Mouse (Mus musculus) gastrocnemius, postnatal 10 days (tissue): ENCODE results near the gene Ccdc181. TPM values are rescaled to one million over a fixed set of nuclear protein-coding genes. Genes with fewer than 3 reads are reported as not detected.

Experiments
- DNase-seq: peaks from one replicate; pipeline ENCODE4 v3.0.0; 2021; ENCODE audit warnings: mixed read lengths
- total RNA-seq, 2 experiments: library from RNA; stranded (reverse); gene quantifications; 2 replicates each; pipeline ENCODE4 v1.2.3; 2021

The Ccdc181 gene
- total RNA-seq, 2 experiments from 2014 or later: 5.0 to 5.4 TPM

DNA sequence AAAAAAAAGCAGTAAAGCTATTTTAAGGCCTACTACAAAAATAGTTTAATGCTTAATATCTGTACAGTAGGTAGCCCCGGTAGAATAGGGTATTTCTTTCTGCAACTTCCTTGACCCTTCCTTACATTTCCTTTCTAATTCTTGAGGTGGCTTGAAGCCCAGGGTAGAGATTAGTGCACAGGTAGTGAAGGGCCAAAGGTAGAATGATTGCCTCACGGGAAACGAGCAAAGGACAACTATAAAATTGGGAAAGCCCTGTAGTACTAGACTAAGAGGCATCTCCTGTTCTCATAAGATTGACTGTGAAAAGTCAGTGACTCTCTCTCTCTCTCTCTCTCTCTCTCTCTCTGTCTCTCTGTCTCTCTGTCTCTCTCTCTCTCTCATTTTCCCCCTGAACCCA lies 60.0 kb downstream of the Ccdc181 start:
- no peak for DNase-seq

DNA sequence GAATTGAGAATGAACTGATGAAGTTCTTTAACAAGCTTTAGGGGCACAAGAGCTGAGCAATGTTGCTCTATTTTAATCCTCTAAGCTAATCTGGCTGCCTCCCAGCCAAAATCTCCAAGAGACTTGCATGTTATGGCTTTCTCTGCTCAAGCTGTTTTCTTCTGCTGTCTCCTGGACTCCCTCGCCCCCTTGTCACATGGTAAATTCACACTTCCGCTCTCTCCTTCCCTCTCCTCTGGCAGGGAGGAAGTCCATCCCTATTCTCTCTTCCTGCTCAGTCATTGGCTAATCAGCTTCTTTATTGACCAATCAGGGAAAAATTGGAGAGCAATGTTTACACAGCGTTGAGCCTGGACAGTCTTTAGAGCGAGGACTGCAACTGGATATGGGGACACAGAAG lies 60.5 kb downstream of the Ccdc181 start:
- DNase-seq: no peak

Other genes starting within 250 kb of the Ccdc181 start
- gene Sele, start 227.4 kb upstream of the Ccdc181 start, total RNA-seq: not detected
- 1 to 10 TPM in 1 of 2 experiments, under 1 TPM in 1; 0.47 to 1.0 TPM for gene Sell, start 213.6 kb upstream of the Ccdc181 start, total RNA-seq
- under 1 TPM; 0.70 to 0.95 TPM for gene Selp, start 160.3 kb upstream of the Ccdc181 start, total RNA-seq
- under 1 TPM; 0.14 to 0.68 TPM for gene F5, start 123.7 kb upstream of the Ccdc181 start, total RNA-seq
- gene Slc19a2, start 26.5 kb upstream of the Ccdc181 start, total RNA-seq: 1 to 10 TPM; 1.2 to 2.1 TPM
- 1 to 10 TPM; 6.1 to 6.2 TPM for gene Nme7, start 28.5 kb downstream of the Ccdc181 start, total RNA-seq
- 10 to 100 TPM; 23.4 to 25.3 TPM for gene Blzf1, start 31.9 kb downstream of the Ccdc181 start, total RNA-seq
- 100 to 1,000 TPM; 118 to 124 TPM for gene Atp1b1, start 182.8 kb downstream of the Ccdc181 start, total RNA-seq